In the genomic region with DNA sequence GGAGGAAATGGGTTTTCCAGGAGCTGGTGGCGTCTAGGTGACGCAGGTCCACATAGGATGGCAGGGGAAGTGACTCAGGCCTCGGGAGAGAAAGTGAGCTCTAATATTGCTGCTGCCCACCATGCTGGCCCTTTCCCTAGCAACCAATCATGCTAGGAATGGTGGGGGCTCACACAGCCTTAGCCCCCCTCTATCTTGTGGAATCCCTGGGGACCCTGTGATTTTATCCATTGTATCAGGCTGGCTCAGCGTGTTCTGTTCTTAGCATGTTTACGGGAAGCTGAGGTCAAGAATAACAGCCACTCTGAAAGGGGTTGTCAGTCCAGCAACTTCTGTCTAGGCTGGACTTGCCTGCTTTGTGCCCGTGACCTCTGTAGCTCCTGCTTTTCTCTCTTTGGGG, we compare ENCODE assay signal across 8 mouse cellular contexts. TPM values are rescaled to one million over a fixed set of nuclear protein-coding genes. Genes with fewer than 3 reads are reported as not detected.
DNase-seq lines count a peak whose midpoint lies in the region; ATAC-seq lines count a peak whose summit lies in the region.

No protein-coding gene starts in this region.

- no peak for DNase-seq in kidney, postnatal 4 days
- DNase-seq in kidney, postnatal 36 days: peak; percentile 41 to 82
- no peak for DNase-seq in right cerebral cortex, postnatal 14 days
- DNase-seq in urinary bladder, adult 18-20 months (ENCODE audit: low spot score in 2 of 2): no peak
- DNase-seq in cerebellum, postnatal 10 days: no peak

- no peaks in the 10 kb centered on the region for H3K27me3 ChIP-seq in kidney, embryonic 14.5 days (ENCODE audit: control insufficient read depth, insufficient read depth, low read length)
- no peaks in the 10 kb centered on the region for H3K27me3 ChIP-seq in heart, embryonic 14.5 days (ENCODE audit: control insufficient read depth, insufficient read depth, low read length)
- no peaks in the 10 kb centered on the region for H3K27me3 ChIP-seq in neural tube, embryonic 15.5 days (replicated peaks)

- no peak overlapping the region for H3K4me3 ChIP-seq in kidney, embryonic 14.5 days (ENCODE audit: low read length)
- H3K4me3 ChIP-seq in heart, embryonic 14.5 days (ENCODE audit: control insufficient read depth in 1 of 2, insufficient read depth in 1 of 2, low read depth in 1 of 2, low read length in 2 of 2): no peak overlapping the region
- H3K4me3 ChIP-seq in neural tube, embryonic 15.5 days (replicated peaks): peak overlapping the region; percentile 40

- H3K27ac ChIP-seq in kidney, embryonic 14.5 days (ENCODE audit: low read depth, low read length): peak overlapping the region; percentile 48; the same call in 1 of the 2 replicates
- H3K27ac ChIP-seq in heart, embryonic 14.5 days (replicated peaks in 1 of 2; ENCODE audit: control insufficient read depth in 1 of 2, insufficient read depth in 1 of 2, low read depth in 2 of 2, low read length in 2 of 2): peak overlapping the region; percentile 39 to 45
- H3K27ac ChIP-seq in neural tube, embryonic 15.5 days (replicated peaks): peak overlapping the region; percentile 91

- H3K9ac ChIP-seq in kidney, embryonic 14.5 days (ENCODE audit: low read depth, low read length): no peak overlapping the region
- no peak overlapping the region for H3K9ac ChIP-seq in heart, embryonic 14.5 days (ENCODE audit: low read length)
- H3K9ac ChIP-seq in neural tube, embryonic 15.5 days (replicated peaks): 0 out of 2 replicates have a peak overlapping the region, but pooled peaks have one; percentile 18

- peaks cover 26% of the 10 kb centered on the region for H3K4me1 ChIP-seq in kidney, embryonic 14.5 days (ENCODE audit: control insufficient read depth, insufficient read depth, low read length)
- peaks cover 26 to 31% of the 10 kb centered on the region in 2 experiments for H3K4me1 ChIP-seq in heart, embryonic 14.5 days (ENCODE audit: control insufficient read depth in 2 of 2, insufficient read depth in 2 of 2, low read length in 2 of 2)
- H3K4me1 ChIP-seq in neural tube, embryonic 15.5 days: peaks cover 79% of the 10 kb centered on the region

- H3K4me2 ChIP-seq in kidney, embryonic 14.5 days (replicated peaks; ENCODE audit: low read depth, low read length): no peak overlapping the region
- no peak overlapping the region for H3K4me2 ChIP-seq in heart, embryonic 14.5 days (ENCODE audit: low read length)
- H3K4me2 ChIP-seq in neural tube, embryonic 15.5 days: peak overlapping the region; percentile 61

- 60% methylated on average over 6 of the region's 6 CpGs for WGBS in kidney, embryonic 14.5 days
- WGBS in heart, embryonic 14.5 days: 66% methylated on average over 6 of the region's 6 CpGs
- WGBS in neural tube, embryonic 15.5 days: 24% methylated on average over 6 of the region's 6 CpGs

- no peak for ATAC-seq in kidney, embryonic 14.5 days (ENCODE audit: low FRiP score, low TSS enrichment)
- ATAC-seq in heart, embryonic 14.5 days (ENCODE audit: insufficient number of reproducible peaks, insufficient read depth, low FRiP score, low read depth): no peak
- ATAC-seq in neural tube, embryonic 15.5 days (ENCODE audit: low FRiP score): no peak

- no peaks in the 10 kb centered on the region for H3K36me3 ChIP-seq in kidney, embryonic 14.5 days (ENCODE audit: control insufficient read depth, insufficient read depth, low read length)
- H3K36me3 ChIP-seq in heart, embryonic 14.5 days (ENCODE audit: control insufficient read depth, insufficient read depth, low read length): no peaks in the 10 kb centered on the region
- H3K36me3 ChIP-seq in neural tube, embryonic 15.5 days: peaks cover 10% of the 10 kb centered on the region

- no peaks in the 10 kb centered on the region for H3K9me3 ChIP-seq in kidney, embryonic 14.5 days (ENCODE audit: control insufficient read depth, low read length)
- H3K9me3 ChIP-seq in heart, embryonic 14.5 days (ENCODE audit: control insufficient read depth, low read length): no peaks in the 10 kb centered on the region
- no peaks in the 10 kb centered on the region for H3K9me3 ChIP-seq in neural tube, embryonic 15.5 days (replicated peaks)

RNA-seq across cellular contexts. Expression of gene Adgrg3, which starts 18.5 kb away (rescaled TPM):
- polyA plus RNA-seq in kidney, embryonic 14.5 days (2014; fragmentation: Nextera tagmentation; extraction: Ambion mirVana): 2.9 and 3.8 TPM in 2 replicates
- 3.4 and 3.7 TPM in 2 replicates for polyA plus RNA-seq in heart, embryonic 14.5 days (2014; fragmentation: Nextera tagmentation; extraction: Ambion mirVana)
- 0.95 and 4.7 TPM in 2 replicates for polyA plus RNA-seq in neural tube, embryonic 15.5 days (2015; fragmentation: Nextera tagmentation; extraction: Ambion mirVana)

RNA-seq across cellular contexts. Expression of gene Adgrg1, which starts 24.5 kb away (rescaled TPM):
- polyA plus RNA-seq in kidney, embryonic 14.5 days (2014; fragmentation: Nextera tagmentation; extraction: Ambion mirVana): 15.5 and 31.3 TPM in 2 replicates
- 2.7 and 2.9 TPM in 2 replicates for polyA plus RNA-seq in heart, embryonic 14.5 days (2014; fragmentation: Nextera tagmentation; extraction: Ambion mirVana)
- polyA plus RNA-seq in neural tube, embryonic 15.5 days (2015; fragmentation: Nextera tagmentation; extraction: Ambion mirVana): 80.9 and 96.9 TPM in 2 replicates

RNA-seq across cellular contexts. Expression of gene Drc7, which starts 55.9 kb away (rescaled TPM):
- not detected in 2 replicates for polyA plus RNA-seq in kidney, embryonic 14.5 days (2014; fragmentation: Nextera tagmentation; extraction: Ambion mirVana)
- not detected in 2 replicates for polyA plus RNA-seq in heart, embryonic 14.5 days (2014; fragmentation: Nextera tagmentation; extraction: Ambion mirVana)
- polyA plus RNA-seq in neural tube, embryonic 15.5 days (2015; fragmentation: Nextera tagmentation; extraction: Ambion mirVana): 1.2 and 1.8 TPM in 2 replicates

Comparison
In these comparisons a context has a peak if more than half of its experiments do, and no peak if none do; other contexts are left out.
1. DNase-seq: peak in kidney, postnatal 36 days (2 of 2); none in kidney, postnatal 4 days (0 of 2), right cerebral cortex, postnatal 14 days (single experiment), urinary bladder, adult 18-20 months (0 of 2) and cerebellum, postnatal 10 days (0 of 2).
2. Peak in every context shown above with its lines, with median percentiles within 50 percentile points of each other: H3K27ac ChIP-seq.